Mouse (Mus musculus): Measurements from ENCODE around the gene Olfr420. TPM values are rescaled to one million over a fixed set of nuclear protein-coding genes. Genes with fewer than 3 reads are reported as not detected.

Gene Olfr420
- polyA plus RNA-seq, 1 experiment from 2014 or later = not detected

GRCm38 (mm10) chr1:174159095-174159494 lies 3.7 kb downstream of the Olfr420 start:
- no peak overlapping the region for H3K4me2 ChIP-seq (ENCODE audit: low read length)
- ATAC-seq = no peak
- H3K27me3 ChIP-seq (ENCODE audit: control insufficient read depth, insufficient read depth, low read depth, low read length) = no peaks in the 10 kb centered on the region
- no peak overlapping the region for H3K9ac ChIP-seq (ENCODE audit: low read depth, low read length)
- WGBS = 95% methylated on average over 10 of the region's 10 CpGs
- no peak overlapping the region for H3K27ac ChIP-seq (ENCODE audit: low read length)
- no peaks in the 10 kb centered on the region for H3K4me1 ChIP-seq (ENCODE audit: control insufficient read depth, insufficient read depth, low read length)
- no peaks in the 10 kb centered on the region for H3K9me3 ChIP-seq (replicated peaks; ENCODE audit: control insufficient read depth, low read length, poor library complexity, severe bottlenecking)
- no peaks in the 10 kb centered on the region for H3K36me3 ChIP-seq (ENCODE audit: control insufficient read depth, insufficient read depth, low read length)
- no peak overlapping the region for H3K4me3 ChIP-seq (ENCODE audit: low read depth, low read length)

- no peak overlapping the region for H3K4me2 ChIP-seq (ENCODE audit: low read length)
- no peaks in the 10 kb centered on the region for H3K27me3 ChIP-seq (ENCODE audit: control insufficient read depth, insufficient read depth, low read depth, low read length)
- H3K36me3 ChIP-seq (ENCODE audit: control insufficient read depth, insufficient read depth, low read length) = no peaks in the 10 kb centered on the region
- no peak overlapping the region for H3K27ac ChIP-seq (ENCODE audit: low read length)
- no peaks in the 10 kb centered on the region for H3K4me1 ChIP-seq (ENCODE audit: control insufficient read depth, insufficient read depth, low read length)
- H3K9ac ChIP-seq (ENCODE audit: low read depth, low read length) = no peak overlapping the region
- no peaks in the 10 kb centered on the region for H3K9me3 ChIP-seq (replicated peaks; ENCODE audit: control insufficient read depth, low read length, poor library complexity, severe bottlenecking)
- no peak overlapping the region for H3K4me3 ChIP-seq (ENCODE audit: low read depth, low read length)
- ATAC-seq = no peak
These were observed 13.6 kb downstream of the Olfr420 start for GRCm38 (mm10) chr1:174169024-174169423.

GRCm38 (mm10) chr1:174170706-174171501 lies 15.5 kb downstream of the Olfr420 start:
- Histone ChIP-seq H3K4me2 (ENCODE audit: low read length) (no peak overlapping the region), H3K9ac (ENCODE audit: low read depth, low read length) (no peak overlapping the region), H3K9me3 (replicated peaks; ENCODE audit: control insufficient read depth, low read length, poor library complexity, severe bottlenecking) (no peaks in the 10 kb centered on the region), H3K4me3 (ENCODE audit: low read depth, low read length) (no peak overlapping the region), H3K36me3 (ENCODE audit: control insufficient read depth, insufficient read depth, low read length) (no peaks in the 10 kb centered on the region), H3K27ac (ENCODE audit: low read length) (no peak overlapping the region), H3K27me3 (ENCODE audit: control insufficient read depth, insufficient read depth, low read depth, low read length) (no peaks in the 10 kb centered on the region), H3K4me1 (ENCODE audit: control insufficient read depth, insufficient read depth, low read length) (no peaks in the 10 kb centered on the region)
- no peak for ATAC-seq
- WGBS = 87% methylated on average over 5 of the region's 5 CpGs

GRCm38 (mm10) chr1:174171537-174171936 lies 16.1 kb downstream of the Olfr420 start:
- H3K36me3 ChIP-seq (ENCODE audit: control insufficient read depth, insufficient read depth, low read length) = no peaks in the 10 kb centered on the region
- no peak overlapping the region for H3K4me3 ChIP-seq (ENCODE audit: low read depth, low read length)
- no peak overlapping the region for H3K27ac ChIP-seq (ENCODE audit: low read length)
- H3K27me3 ChIP-seq (ENCODE audit: control insufficient read depth, insufficient read depth, low read depth, low read length) = no peaks in the 10 kb centered on the region
- H3K4me2 ChIP-seq (ENCODE audit: low read length) = no peak overlapping the region
- no peak overlapping the region for H3K9ac ChIP-seq (ENCODE audit: low read depth, low read length)
- 38% methylated on average over 2 of the region's 2 CpGs for WGBS
- no peaks in the 10 kb centered on the region for H3K9me3 ChIP-seq (replicated peaks; ENCODE audit: control insufficient read depth, low read length, poor library complexity, severe bottlenecking)
- ATAC-seq = no peak
- no peaks in the 10 kb centered on the region for H3K4me1 ChIP-seq (ENCODE audit: control insufficient read depth, insufficient read depth, low read length)

- Histone ChIP-seq H3K9me3 (replicated peaks; ENCODE audit: control insufficient read depth, low read length, poor library complexity, severe bottlenecking) (no peaks in the 10 kb centered on the region), H3K27me3 (ENCODE audit: control insufficient read depth, insufficient read depth, low read depth, low read length) (no peaks in the 10 kb centered on the region), H3K9ac (ENCODE audit: low read depth, low read length) (no peak within 1 kb of the TSS), H3K4me2 (ENCODE audit: low read length) (no peak within 1 kb of the TSS), H3K4me1 (ENCODE audit: control insufficient read depth, insufficient read depth, low read length) (no peaks in the 10 kb centered on the region), H3K4me3 (ENCODE audit: low read depth, low read length) (no peak within 1 kb of the TSS), H3K27ac (ENCODE audit: low read length) (no peak within 1 kb of the TSS), H3K36me3 (ENCODE audit: control insufficient read depth, insufficient read depth, low read length) (no peaks in the 10 kb centered on the region)
- 18% methylated on average over 3 of the region's 3 CpGs for WGBS
- no peak for ATAC-seq
These were observed 17.2 kb downstream of the Olfr420 start, which contains the start of gene Spta1 for GRCm38 (mm10) chr1:174172605-174173004. TSS of gene Spta1 (plus strand) at chr1:174172776.

GRCm38 (mm10) chr1:174204699-174205098 lies 49.3 kb downstream of the Olfr420 start:
- WGBS = 83% methylated on average over 7 of the region's 7 CpGs
- Histone ChIP-seq H3K9ac (ENCODE audit: low read depth, low read length) (no peak overlapping the region), H3K4me2 (ENCODE audit: low read length) (no peak overlapping the region), H3K4me3 (ENCODE audit: low read depth, low read length) (no peak overlapping the region), H3K36me3 (ENCODE audit: control insufficient read depth, insufficient read depth, low read length) (no peaks in the 10 kb centered on the region), H3K27ac (ENCODE audit: low read length) (no peak overlapping the region), H3K27me3 (ENCODE audit: control insufficient read depth, insufficient read depth, low read depth, low read length) (no peaks in the 10 kb centered on the region), H3K4me1 (ENCODE audit: control insufficient read depth, insufficient read depth, low read length) (no peaks in the 10 kb centered on the region), H3K9me3 (replicated peaks; ENCODE audit: control insufficient read depth, low read length, poor library complexity, severe bottlenecking) (no peaks in the 10 kb centered on the region)
- ATAC-seq = no peak

Other genes starting within 250 kb of the Olfr420 start
- gene Ifi211, start 242.6 kb upstream of the Olfr420 start, polyA plus RNA-seq (2015; fragmentation: Nextera tagmentation; extraction: Ambion mirVana) = 0.24 and 0.45 TPM in 2 replicates
- 1.1 and 1.2 TPM in 2 replicates for gene Mndal, start 213.1 kb upstream of the Olfr420 start, polyA plus RNA-seq (2015; fragmentation: Nextera tagmentation; extraction: Ambion mirVana)
- gene Ifi203, start 213.0 kb upstream of the Olfr420 start, polyA plus RNA-seq (2015; fragmentation: Nextera tagmentation; extraction: Ambion mirVana) = 0.35 and 0.47 TPM in 2 replicates
- gene Ifi202b, start 172.9 kb upstream of the Olfr420 start, polyA plus RNA-seq (2015; fragmentation: Nextera tagmentation; extraction: Ambion mirVana) = 0.10 TPM in 1 of 2 replicates, not detected in the other
- gene Ifi205, start 123.8 kb upstream of the Olfr420 start, polyA plus RNA-seq (2015; fragmentation: Nextera tagmentation; extraction: Ambion mirVana) = not detected in 2 replicates
- gene Olfr433, start 114.9 kb upstream of the Olfr420 start, polyA plus RNA-seq (2015; fragmentation: Nextera tagmentation; extraction: Ambion mirVana) = not detected in 2 replicates
- not detected in 2 replicates for gene Olfr432, start 106.4 kb upstream of the Olfr420 start, polyA plus RNA-seq (2015; fragmentation: Nextera tagmentation; extraction: Ambion mirVana)
- not detected in 2 replicates for gene Olfr430, start 89.0 kb upstream of the Olfr420 start, polyA plus RNA-seq (2015; fragmentation: Nextera tagmentation; extraction: Ambion mirVana)
- not detected in 2 replicates for gene Olfr429, start 71.3 kb upstream of the Olfr420 start, polyA plus RNA-seq (2015; fragmentation: Nextera tagmentation; extraction: Ambion mirVana)
- gene Olfr427, start 58.7 kb upstream of the Olfr420 start, polyA plus RNA-seq (2015; fragmentation: Nextera tagmentation; extraction: Ambion mirVana) = not detected in 2 replicates
- gene Olfr231, start 34.5 kb upstream of the Olfr420 start, polyA plus RNA-seq (2015; fragmentation: Nextera tagmentation; extraction: Ambion mirVana) = not detected in 2 replicates
- gene Olfr424, start 24.1 kb upstream of the Olfr420 start, polyA plus RNA-seq (2015; fragmentation: Nextera tagmentation; extraction: Ambion mirVana) = not detected in 2 replicates
- 0.06 and 0.16 TPM in 2 replicates for gene Spta1, start 17.1 kb downstream of the Olfr420 start, polyA plus RNA-seq (2015; fragmentation: Nextera tagmentation; extraction: Ambion mirVana)
- gene Olfr419, start 96.4 kb downstream of the Olfr420 start, polyA plus RNA-seq (2015; fragmentation: Nextera tagmentation; extraction: Ambion mirVana) = not detected in 2 replicates
- not detected in 2 replicates for gene Mptx1, start 174.9 kb downstream of the Olfr420 start, polyA plus RNA-seq (2015; fragmentation: Nextera tagmentation; extraction: Ambion mirVana)
- not detected in 2 replicates for gene Olfr417, start 209.5 kb downstream of the Olfr420 start, polyA plus RNA-seq (2015; fragmentation: Nextera tagmentation; extraction: Ambion mirVana)
- not detected in 2 replicates for gene Olfr248, start 235.4 kb downstream of the Olfr420 start, polyA plus RNA-seq (2015; fragmentation: Nextera tagmentation; extraction: Ambion mirVana)